Mouse (Mus musculus): ENCODE data around the gene Gm36079.
"Not testable (repeated sequence)": the region's sequence is repeated elsewhere in the genome, so short reads cannot be mapped to it uniquely, and the experiment has no call there.

The Gm36079 gene

DNA sequence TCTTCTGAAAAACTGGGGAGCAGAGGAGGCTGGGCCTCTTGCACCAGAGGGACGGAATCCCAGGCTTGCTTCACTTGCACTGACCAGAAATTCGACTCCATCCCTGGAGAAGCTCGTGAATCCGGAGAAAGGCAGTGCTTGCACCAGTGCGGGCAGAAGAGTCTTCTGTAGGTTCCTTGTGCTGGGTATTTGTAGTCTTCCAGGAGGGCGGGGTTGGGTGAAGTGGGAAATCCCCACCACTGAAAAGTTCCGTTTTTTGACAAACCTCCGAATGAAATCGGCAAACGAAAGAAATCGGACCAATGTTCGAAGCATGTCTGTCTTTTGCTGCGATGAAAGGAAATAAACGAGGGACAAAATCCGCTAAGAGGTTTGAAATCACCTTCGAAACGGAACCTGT is at the start of gene Gm36079:
TSS of gene Gm36079 (minus strand) at position 101 of the 400 bp plus-strand sequence.
- not testable (repeated sequence) for DNase-seq (ENCODE audit: low spot score in 2 of 2)

DNA sequence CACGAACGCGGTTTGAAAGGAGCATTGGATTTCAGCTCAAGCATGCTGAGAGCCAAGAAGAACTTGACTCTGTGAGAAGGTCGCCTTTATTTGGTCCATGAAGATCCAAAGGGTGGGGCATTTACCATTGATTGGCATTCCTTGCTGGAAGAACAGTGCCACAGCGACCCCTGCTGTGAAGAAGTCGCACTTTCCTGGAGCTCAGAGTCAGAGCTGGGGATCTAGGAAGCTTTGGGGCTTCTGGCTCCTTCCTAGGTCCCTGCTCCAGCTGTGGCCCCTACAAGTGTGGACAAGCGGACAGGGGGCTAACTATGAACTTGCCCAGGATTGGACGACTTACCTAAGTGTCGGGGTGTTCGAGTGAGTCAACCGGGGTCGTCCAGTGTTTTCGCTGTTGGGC is 44.1 kb upstream of the Gm36079 start:
- not testable (repeated sequence) for DNase-seq (ENCODE audit: low spot score in 2 of 2)

DNA sequence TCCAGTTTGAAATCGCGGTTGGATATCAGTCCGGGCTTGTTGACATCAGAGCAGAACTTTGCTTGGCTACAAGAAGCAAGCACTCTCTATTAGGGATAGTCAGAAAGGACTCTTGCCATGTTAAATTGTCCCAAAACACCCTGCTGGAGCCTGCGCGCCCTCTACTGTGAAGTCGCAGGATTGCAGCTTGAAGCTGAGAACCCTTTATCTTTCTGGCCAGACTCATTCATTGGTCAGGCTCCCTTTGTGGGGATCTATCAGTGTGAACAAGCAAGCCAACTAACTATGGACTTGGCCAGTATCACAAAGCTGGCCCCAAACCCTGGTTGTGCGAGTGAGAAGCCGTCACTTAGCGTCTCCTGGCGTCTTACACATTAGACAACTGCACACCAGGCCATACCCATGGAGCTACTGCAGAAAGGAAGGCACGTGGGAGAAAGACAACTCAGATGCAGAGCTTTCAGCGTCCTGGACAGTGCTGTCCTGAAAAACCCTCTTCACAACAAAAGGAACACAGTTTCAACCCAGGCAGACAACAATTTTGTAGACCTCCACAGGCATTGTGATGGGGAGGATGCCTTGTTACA is 43.3 kb upstream of the Gm36079 start:
- DNase-seq (ENCODE audit: low spot score in 2 of 2), result not testable (repeated sequence)

DNA sequence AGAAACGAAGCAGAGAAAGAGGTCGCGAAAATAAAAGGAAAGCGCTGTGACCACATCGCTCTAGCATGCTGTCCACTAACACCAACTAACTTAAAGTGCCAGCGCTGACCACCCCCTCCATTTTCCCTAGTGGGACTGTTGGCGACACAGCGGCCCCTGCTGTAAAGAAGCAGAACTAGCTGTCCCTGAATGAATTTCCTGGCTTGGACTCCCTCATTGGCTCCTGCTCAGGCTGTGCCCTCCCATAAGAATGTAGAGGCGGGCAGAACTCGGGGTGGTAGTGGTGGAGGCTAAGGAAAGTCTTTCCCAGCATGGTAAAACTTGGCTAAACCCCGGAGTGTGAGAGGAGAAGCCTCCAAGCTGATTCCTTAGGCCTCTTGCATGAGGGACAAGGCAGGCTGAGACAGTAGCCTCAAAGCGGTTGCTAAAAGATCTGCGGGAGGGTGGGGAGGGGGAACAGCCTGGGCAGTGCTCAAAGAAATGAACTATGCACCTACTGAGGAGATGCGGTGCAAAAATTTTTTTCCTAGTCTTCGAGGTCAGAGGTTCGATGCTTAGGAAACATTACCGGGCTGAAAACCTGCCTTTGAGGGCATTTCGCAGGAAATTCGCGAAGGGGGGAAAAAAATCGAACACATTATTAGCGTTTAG is 36.8 kb upstream of the Gm36079 start:
- not testable (repeated sequence) for DNase-seq (ENCODE audit: low spot score in 2 of 2)

DNA sequence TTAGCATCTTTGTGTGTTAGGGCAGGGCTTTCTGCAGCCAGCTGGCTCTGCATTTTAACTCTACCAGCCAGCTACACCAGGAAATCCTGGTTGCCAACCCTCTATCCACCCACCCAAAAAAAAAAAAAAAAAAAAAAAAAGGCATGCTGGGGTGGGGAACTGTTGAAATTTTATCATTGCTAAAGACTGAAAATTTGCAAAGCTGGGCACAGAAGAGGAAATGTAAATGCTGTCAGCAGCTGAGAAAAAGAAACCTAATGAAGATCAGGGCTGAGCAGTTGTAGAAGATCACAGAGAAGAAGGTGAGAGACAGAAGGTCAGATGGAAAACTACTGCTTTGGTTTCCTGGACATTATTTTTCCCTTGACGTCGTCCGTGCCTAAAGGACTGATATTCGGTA is 36.1 kb upstream of the Gm36079 start:
- not testable (repeated sequence) for DNase-seq (ENCODE audit: low spot score in 2 of 2)

DNA sequence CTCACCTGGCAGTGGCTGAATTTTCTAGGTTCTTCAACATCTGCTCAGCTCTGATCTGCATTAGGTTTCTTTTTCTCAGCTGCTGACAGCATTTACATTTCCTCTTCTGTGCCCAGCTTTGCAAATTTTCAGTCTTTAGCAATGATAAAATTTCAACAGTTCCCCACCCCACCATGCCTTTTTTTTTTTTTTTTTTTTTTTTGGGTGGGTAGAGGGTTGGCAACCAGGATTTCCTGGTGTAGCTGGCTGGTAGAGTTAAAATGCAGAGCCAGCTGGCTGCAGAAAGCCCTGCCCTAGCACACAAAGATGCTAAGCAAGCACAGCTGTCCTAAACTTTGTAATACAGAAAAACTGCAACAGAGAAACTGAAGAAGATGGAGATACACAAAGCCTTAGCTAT is 25.3 kb upstream of the Gm36079 start, which contains the start of gene Gm21188:
TSS of gene Gm21188 (minus strand) at position 110 of the 400 bp plus-strand sequence.
- DNase-seq (ENCODE audit: low spot score in 2 of 2), result not testable (repeated sequence)

DNA sequence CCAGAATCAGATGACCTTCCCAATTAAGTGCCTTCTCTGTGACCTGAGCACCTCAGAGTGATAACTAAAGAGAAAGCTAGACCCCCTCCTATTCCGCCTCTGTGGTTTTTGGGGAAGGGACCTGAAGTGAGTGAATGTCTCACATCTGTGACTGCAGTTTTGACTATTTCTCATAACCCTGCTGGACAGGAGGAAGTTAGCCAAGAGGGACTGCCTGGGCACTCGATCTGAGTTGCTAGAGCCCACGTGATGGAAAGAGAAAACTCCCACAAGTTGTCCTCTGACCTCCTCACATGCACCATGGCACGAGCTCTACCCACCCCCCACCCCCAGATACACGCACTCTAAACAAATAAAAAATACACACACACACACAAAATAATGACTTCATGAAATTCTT is 21.8 kb upstream of the Gm36079 start:
- not testable (repeated sequence) for DNase-seq (ENCODE audit: low spot score in 2 of 2)

DNA sequence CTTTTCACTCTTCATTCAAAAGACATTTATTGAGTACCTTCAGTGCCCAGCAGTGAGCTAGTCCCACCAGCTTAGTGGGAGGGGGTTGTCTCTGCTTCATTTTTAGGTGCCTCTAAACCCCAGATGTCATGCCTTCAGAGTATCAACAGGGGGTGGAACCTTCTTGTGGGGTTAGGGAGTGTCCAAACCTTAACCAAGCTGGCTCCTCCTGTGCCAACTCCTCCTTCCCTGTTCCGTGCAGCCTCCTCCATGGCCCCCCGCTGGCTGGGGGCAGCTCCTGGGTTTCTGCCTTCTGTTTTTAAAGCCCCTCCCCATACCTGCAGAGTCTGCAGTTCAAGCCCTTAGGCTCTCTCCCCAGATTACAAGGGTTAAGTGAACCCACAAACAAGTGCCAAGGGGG is 21.4 kb upstream of the Gm36079 start:
- DNase-seq (ENCODE audit: low spot score in 2 of 2), result not testable (repeated sequence)

DNA sequence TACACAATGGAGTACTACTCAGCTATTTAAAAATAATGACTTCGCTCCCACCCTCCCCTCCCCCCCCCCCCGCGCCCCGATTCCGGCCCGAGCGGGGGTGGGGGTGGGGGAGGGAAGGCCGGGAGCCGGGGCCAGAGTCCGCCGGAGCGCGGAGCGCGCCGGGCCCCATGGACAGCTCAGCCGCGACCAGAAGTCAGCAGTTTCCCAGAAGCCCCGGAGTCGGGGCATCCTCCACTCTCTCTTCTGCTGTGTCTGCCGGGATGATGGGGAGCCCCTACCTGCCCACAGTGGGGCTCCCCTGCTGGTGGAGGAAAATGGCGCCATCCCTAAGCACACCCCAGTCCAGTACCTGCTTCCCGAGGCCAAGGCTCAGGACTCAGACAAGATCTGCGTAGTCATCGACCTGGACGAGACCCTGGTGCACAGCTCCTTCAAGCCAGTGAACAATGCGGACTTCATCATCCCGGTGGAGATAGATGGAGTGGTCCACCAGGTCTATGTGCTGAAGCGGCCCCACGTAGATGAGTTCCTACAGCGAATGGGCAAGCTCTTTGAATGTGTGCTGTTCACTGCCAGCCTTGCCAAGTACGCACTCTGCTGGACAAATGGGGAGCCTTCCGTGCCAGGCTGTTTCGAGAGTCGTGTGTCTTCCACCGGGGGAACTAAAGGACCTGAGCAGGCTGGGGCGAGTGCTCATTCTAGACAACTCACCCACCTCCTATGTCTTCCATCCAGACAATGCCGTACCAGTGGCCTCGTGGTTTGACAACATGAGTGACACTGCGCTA is 19.8 kb upstream of the Gm36079 start:
- DNase-seq (ENCODE audit: low spot score in 2 of 2), result not testable (repeated sequence)

DNA sequence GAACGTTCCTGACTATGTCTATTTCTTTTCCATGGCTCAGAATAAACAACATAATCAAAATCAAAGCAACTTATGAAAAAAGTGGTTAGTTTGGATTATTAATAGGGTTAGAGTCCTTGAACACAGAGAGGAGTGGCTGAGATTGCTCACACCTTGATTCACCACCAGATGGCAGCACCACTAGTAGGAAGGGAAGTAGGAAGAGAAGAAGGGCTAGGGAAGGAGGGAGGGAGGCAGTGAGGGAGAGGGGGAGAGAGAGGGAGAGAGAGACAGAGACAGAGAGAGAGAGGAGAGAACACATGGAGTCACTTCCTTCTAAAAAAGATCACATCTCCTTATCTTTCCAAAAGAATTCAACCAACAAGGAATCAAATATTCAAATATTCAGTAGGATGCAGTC is 14.3 kb upstream of the Gm36079 start:
- DNase-seq (ENCODE audit: low spot score in 2 of 2), result not testable (repeated sequence)

DNA sequence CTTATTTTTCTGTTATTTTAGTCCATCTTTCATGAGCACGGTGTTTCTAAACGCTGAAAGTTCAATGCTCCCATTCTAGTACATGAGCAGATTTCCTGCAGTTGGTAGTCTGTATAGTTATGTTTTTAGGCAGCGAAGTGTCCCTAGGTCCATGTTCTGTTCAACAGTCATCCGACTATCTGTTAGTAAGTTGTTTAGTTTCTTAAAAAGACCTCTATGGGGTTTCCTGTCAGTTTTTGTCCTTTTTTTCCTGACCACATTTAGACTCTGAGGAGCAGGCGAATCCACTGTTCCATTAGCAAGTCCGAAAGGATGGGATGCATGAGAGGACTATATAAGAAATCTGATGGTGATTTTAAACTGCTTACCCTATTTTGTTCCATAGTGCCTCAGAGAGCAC is 11.1 kb upstream of the Gm36079 start:
- not testable (repeated sequence) for DNase-seq (ENCODE audit: low spot score in 2 of 2)

DNA sequence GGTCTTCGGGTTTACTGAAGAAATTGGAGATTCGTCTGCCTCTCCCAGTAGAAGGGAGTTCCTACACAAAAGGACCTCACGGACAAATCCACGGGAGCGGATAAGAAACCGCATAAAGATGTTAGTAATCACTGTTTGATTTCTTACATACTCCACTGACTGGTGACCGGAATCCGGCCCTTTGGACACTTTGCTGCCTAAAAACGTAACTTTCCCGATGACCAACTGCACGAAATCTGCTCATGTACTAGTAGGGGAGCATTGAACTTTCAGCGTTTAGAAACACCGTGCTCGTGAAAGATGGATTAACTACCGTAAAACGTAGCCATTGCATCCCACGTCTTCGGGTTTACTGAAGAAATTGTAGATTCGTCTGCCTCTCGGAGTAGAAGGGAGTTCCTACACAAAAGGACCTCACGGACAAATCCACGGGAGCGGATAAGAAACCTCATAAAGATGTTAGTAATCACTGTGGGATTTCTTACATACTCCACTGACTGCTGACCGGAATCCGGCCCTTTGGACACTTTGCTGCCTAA is 9.8 kb upstream of the Gm36079 start:
- not testable (repeated sequence) for DNase-seq (ENCODE audit: low spot score in 2 of 2)

DNA sequence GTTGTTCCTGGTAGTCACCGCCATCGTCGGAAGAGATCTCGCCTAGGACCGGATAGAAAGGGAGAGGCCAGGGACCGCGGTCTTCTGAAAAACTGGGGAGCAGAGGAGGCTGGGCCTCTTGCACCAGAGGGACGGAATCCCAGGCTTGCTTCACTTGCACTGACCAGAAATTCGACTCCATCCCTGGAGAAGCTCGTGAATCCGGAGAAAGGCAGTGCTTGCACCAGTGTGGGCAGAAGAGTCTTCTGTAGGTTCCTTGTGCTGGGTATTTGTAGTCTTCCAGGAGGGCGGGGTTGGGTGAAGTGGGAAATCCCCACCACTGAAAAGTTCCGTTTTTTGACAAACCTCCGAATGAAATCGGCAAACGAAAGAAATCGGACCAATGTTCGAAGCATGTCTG is 8.3 kb upstream of the Gm36079 start:
- peak in 1 of 2 experiments; percentile 5 for DNase-seq (ENCODE audit: low spot score in 2 of 2)

DNA sequence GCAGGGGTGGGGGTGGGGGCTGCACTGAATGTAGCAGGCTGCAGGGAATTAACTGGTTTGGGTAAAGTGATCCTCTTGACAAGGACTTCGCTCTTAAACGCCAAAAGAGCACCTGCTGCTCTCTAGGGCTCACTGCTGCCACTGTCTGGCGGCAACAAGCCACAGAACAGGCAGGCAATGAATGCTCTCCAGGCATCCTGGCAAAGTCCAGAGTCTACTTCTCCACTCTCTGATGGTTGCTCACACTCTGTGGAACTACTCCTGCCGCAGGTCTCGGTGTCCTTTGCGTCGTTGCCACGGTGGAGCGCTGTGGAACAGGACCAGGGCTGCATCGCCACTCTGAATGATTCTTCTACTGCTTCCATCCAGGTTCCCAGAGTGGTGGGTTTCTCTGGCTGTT is 7.8 kb upstream of the Gm36079 start:
- not testable (repeated sequence) for DNase-seq (ENCODE audit: low spot score in 2 of 2)

DNA sequence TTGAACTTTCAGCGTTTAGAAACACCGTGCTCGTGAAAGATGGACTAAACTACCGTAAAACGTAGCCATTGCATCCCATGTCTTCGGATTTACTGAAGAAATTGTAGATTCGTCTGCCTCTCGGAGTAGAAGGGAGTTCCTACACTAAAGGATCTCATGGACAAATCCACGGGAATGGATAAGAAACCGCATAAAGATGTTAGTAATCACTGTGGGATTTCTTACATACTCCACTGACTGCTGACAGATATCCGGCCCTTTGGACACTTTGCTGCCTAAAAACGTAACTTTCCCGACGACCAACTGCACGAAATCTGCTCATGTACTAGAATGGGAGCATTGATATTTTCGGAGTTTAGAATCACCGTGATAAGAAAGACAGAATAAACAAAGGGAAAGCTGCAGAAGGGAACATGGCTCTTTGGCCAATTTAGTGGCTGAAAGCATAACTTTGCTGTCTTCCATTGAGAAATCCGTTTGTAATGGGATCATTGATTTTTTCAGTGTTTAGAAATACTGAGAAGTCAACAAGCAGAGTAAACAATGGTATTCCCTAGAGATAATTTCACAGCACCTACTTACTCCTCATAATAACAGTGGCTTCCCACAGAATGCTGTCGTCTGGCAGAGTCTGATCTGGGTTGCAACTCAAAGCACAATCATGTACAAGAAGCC is 6.8 kb upstream of the Gm36079 start:
- peak in 1 of 2 experiments; percentile 8 for DNase-seq (ENCODE audit: low spot score in 2 of 2)

DNA sequence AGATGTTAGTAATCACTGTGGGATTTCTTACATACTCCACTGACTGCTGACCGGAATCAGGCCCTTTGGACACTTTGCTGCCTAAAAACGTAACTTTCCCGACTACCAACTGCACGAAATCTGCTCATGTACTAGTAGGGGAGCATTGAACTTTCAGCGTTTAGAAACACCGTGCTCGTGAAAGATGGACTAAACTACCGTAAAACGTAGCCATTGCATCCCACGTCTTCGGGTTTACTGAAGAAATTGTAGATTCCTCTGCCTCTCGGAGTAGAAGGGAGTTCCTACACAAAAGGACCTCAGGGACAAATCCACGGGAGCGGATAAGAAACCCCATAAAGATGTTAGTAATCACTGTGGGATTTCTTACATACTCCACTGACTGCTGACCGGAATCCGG is 4.9 kb upstream of the Gm36079 start:
- DNase-seq (ENCODE audit: low spot score in 2 of 2), result not testable (repeated sequence)

DNA sequence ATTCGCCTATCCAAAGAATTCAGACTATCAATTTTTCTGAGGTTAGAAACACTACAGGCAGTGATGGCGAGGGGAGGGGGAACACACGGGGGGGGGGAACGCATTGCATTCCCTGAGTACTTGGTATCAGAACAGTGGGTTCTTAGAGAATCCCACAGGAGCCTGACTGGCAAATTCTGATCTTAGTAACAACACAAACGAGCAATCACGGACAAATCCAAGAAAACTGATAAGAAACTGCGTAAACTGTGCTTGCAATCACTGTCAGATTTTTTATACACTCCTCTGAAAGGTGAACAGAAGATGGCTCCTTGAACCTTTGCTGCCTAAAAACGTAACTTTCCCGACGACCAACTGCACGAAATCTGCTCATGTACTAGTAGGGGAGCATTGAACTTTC is 557 bp upstream of the Gm36079 start:
- DNase-seq (ENCODE audit: low spot score in 2 of 2), result not testable (repeated sequence)

DNA sequence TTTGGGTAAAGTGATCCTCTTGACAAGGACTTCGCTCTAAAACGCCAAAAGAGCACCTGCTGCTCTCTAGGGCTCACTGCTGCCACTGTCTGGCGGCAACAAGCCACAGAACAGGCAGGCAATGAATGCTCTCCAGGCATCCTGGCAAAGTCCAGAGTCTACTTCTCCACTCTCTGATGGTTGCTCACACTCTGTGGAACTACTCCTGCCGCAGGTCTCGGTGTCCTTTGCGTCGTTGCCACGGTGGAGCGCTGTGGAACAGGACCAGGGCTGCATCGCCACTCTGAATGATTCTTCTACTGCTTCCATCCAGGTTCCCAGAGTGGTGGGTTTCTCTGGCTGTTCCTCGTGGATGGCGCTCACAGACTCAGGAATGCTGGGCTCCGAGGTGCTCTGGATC is 438 bp downstream of the Gm36079 start:
- not testable (repeated sequence) for DNase-seq (ENCODE audit: low spot score in 2 of 2)

DNA sequence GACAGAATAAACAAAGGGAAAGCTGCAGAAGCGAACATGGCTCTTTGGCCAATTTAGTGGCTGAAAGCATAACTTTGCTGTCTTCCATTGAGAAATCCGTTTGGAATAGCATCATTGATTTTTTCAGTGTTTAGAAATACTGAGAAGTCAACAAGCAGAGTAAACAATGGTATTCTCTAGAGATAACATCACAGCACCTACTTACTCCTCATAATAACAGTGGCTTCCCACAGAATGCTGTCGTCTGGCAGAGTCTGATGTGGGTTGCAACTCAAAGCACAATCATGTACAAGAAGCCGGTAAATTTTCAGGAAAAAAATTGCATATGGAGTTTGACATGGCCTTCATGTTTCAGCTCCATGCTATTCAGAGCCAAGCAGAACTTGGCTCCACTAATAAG is 1.2 kb downstream of the Gm36079 start:
- DNase-seq (ENCODE audit: low spot score in 2 of 2), result peak; percentile 2 to 8

DNA sequence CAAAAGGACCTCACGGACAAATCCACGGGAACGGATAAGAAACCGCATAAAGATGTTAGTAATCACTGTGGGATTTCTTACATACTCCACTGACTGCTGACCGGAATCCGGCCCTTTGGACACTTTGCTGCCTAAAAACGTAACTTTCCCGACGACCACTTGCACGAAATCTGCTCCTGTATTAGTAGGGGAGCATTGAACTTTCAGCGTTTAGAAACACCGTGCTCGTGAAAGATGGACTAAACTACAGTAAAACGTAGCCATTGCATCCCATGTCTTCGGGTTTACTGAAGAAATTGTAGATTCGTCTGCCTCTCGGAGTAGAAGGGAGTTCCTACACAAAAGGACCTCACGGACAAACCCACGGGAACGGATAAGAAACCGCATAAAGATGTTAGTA is 1.8 kb downstream of the Gm36079 start:
- DNase-seq (ENCODE audit: low spot score in 2 of 2), result not testable (repeated sequence)

DNA sequence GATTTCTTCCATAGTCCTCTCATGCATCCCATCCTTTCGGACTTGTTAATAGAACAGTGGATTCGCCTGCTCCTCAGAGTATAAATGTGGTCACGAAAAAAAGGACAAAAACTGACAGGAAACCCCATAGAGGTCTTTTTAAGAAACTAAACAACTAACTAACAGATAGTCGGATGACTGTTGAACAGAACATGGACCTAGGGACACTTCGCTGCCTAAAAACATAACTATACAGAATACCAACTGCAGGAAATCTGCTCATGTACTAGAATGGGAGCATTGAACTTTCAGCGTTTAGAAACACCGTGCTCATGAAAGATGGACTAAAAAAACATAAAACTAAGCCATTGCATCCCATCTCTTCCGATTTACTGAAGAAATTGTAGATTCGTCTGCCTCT is 2.2 kb downstream of the Gm36079 start:
- not testable (repeated sequence) for DNase-seq (ENCODE audit: low spot score in 2 of 2)

DNA sequence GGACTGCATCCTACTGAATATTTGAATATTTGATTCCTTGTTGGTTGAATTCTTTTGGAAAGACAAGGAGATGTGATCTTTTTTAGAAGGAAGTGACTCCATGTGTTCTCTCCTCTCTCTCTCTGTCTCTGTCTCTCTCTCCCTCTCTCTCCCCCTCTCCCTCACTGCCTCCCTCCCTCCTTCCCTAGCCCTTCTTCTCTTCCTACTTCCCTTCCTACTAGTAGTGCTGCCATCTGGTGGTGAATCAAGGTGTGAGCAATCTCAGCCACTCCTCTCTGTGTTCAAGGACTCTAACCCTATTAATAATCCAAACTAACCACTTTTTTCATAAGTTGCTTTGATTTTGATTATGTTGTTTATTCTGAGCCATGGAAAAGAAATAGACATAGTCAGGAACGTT is 5.3 kb downstream of the Gm36079 start:
- not testable (repeated sequence) for DNase-seq (ENCODE audit: low spot score in 2 of 2)
